Mouse (Mus musculus): ENCODE data around the gene Errfi1. TPM values are rescaled to one million over a fixed set of nuclear protein-coding genes. Genes with fewer than 3 reads are reported as not detected.

The Errfi1 gene
- polyA plus RNA-seq, 1 experiment from 2014 or later = 12.8 TPM

DNA sequence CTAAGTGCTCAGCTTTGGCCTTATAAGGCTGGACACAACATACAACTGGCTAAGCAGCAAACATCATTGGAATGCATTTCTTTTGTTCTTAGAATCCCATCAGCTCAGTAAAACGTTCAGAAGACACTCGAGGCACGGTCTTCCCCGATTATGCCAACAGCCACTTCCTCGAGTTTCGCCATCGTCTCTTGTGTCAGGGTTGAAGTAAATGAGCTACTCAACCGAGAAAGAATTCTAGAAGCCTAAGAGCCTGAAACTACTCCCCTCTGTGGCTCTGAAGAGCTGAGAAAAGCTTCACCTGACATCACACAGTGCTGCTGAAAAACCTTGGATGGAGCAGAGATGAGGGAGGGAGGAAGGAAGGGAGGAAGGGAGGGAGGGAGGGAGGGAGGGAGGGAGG is 32.3 kb upstream of the Errfi1 start:
- Histone ChIP-seq H3K9me3 (replicated peaks; ENCODE audit: control insufficient read depth, low read length) (no peaks in the 10 kb centered on the region), H3K27ac (ENCODE audit: low read length) (no peak overlapping the region), H3K27me3 (ENCODE audit: control insufficient read depth, insufficient read depth, low read length) (no peaks in the 10 kb centered on the region), H3K36me3 (ENCODE audit: control insufficient read depth, insufficient read depth) (no peaks in the 10 kb centered on the region), H3K9ac (ENCODE audit: low read length) (no peak overlapping the region), H3K4me1 (ENCODE audit: control insufficient read depth, insufficient read depth, low read length) (0 out of 2 replicates have a peak, but pooled peaks cover 3% of the 10 kb centered on the region), H3K4me3 (ENCODE audit: low read length) (no peak overlapping the region), H3K4me2 (ENCODE audit: low read depth, low read length) (no peak overlapping the region)
- 69% methylated on average over 8 of the region's 8 CpGs for WGBS
- ATAC-seq (replicated peaks; ENCODE audit: extremely low read depth, insufficient read depth, low FRiP score) = no peak

DNA sequence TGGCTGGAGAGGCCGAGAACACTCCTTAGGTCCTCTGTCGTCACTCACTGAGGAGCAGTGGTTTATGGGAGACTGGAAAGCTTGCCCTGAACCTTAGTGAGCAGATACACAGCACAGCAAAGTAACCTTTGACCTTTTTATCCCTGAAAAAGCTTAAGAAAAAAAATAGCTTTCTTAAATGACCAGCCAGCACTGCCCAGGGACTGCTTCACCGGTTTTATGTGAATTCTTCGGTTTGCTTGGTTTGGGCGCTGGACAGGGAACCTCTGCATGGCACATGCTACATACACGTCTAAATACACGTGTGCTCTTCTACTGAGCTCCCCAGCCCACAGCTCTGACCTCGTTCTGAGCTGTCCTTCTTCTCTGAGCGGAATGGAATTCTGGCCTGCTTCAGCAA is 31.1 kb upstream of the Errfi1 start:
- H3K4me2 ChIP-seq (ENCODE audit: low read depth, low read length) = no peak overlapping the region
- H3K27me3 ChIP-seq (ENCODE audit: control insufficient read depth, insufficient read depth, low read length) = no peaks in the 10 kb centered on the region
- WGBS = 76% methylated on average over 9 of the region's 9 CpGs
- no peaks in the 10 kb centered on the region for H3K9me3 ChIP-seq (replicated peaks; ENCODE audit: control insufficient read depth, low read length)
- ATAC-seq (replicated peaks; ENCODE audit: extremely low read depth, insufficient read depth, low FRiP score) = no peak
- H3K4me3 ChIP-seq (ENCODE audit: low read length) = no peak overlapping the region
- 0 out of 2 replicates have a peak, but pooled peaks cover 3% of the 10 kb centered on the region for H3K4me1 ChIP-seq (ENCODE audit: control insufficient read depth, insufficient read depth, low read length)
- H3K9ac ChIP-seq (ENCODE audit: low read length) = no peak overlapping the region
- H3K36me3 ChIP-seq (ENCODE audit: control insufficient read depth, insufficient read depth) = no peaks in the 10 kb centered on the region
- no peak overlapping the region for H3K27ac ChIP-seq (ENCODE audit: low read length)

DNA sequence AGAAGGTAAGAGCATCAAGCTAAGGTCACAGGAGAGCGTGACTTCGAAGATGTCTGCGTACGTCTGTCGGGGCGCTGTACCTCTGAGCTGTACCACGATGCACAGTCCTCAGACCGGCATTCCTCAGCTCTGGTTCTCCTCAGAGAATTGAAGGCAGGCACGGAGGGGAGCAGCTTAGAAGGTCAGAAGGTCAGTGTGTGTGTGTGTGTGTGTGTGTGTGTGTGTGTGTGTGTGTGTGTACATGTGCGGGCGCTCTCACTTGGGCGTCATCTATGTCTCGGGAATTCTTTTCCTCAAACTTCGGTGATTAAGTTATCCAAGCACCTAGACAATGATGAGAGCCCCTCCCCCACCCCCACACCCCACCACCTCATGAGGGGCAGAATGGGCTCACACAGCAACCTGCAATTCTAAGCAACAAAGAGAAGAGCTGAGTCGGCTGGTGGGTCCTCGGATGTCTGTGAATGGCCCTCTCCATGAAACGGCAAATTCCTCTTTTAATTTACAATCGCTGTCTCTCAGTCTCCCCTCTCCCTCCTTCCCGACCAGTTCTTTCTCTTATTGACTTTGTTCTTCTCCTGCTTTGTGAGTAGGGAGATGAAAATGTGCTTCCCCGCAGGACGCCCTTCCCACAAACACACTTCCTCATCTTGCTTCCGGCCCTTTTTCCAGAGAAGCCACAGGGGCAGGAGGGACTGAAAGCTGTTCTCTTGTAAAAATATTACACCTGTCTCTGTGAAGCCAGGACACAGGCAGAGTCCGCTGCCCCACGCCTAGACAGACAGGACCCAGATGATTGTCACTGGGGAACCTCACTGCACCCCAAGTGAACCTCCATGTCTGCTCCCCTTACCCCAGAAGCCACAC is 29.9 kb upstream of the Errfi1 start:
- Histone ChIP-seq H3K4me3 (ENCODE audit: low read length) (no peak overlapping the region), H3K36me3 (ENCODE audit: control insufficient read depth, insufficient read depth) (no peaks in the 10 kb centered on the region), H3K4me2 (ENCODE audit: low read depth, low read length) (no peak overlapping the region), H3K9me3 (replicated peaks; ENCODE audit: control insufficient read depth, low read length) (no peaks in the 10 kb centered on the region), H3K4me1 (ENCODE audit: control insufficient read depth, insufficient read depth, low read length) (0 out of 2 replicates have a peak, but pooled peaks cover 3% of the 10 kb centered on the region), H3K9ac (ENCODE audit: low read length) (no peak overlapping the region), H3K27me3 (ENCODE audit: control insufficient read depth, insufficient read depth, low read length) (no peaks in the 10 kb centered on the region), H3K27ac (ENCODE audit: low read length) (no peak overlapping the region)
- 64% methylated on average over 24 of the region's 24 CpGs for WGBS
- no peak for ATAC-seq (replicated peaks; ENCODE audit: extremely low read depth, insufficient read depth, low FRiP score)

GRCm38 (mm10) chr4:150824877-150825276 is 28.8 kb upstream of the Errfi1 start:
- no peak overlapping the region for H3K4me2 ChIP-seq (ENCODE audit: low read depth, low read length)
- no peak for ATAC-seq (replicated peaks; ENCODE audit: extremely low read depth, insufficient read depth, low FRiP score)
- H3K27me3 ChIP-seq (ENCODE audit: control insufficient read depth, insufficient read depth, low read length) = no peaks in the 10 kb centered on the region
- no peak overlapping the region for H3K9ac ChIP-seq (ENCODE audit: low read length)
- no peak overlapping the region for H3K27ac ChIP-seq (ENCODE audit: low read length)
- 49% methylated on average over 6 of the region's 6 CpGs for WGBS
- H3K9me3 ChIP-seq (replicated peaks; ENCODE audit: control insufficient read depth, low read length) = no peaks in the 10 kb centered on the region
- H3K36me3 ChIP-seq (ENCODE audit: control insufficient read depth, insufficient read depth) = no peaks in the 10 kb centered on the region
- 0 out of 2 replicates have a peak, but pooled peaks cover 3% of the 10 kb centered on the region for H3K4me1 ChIP-seq (ENCODE audit: control insufficient read depth, insufficient read depth, low read length)
- H3K4me3 ChIP-seq (ENCODE audit: low read length) = no peak overlapping the region

- Histone ChIP-seq H3K36me3 (ENCODE audit: control insufficient read depth, insufficient read depth) (no peaks in the 10 kb centered on the region), H3K4me2 (ENCODE audit: low read depth, low read length) (no peak overlapping the region), H3K9me3 (replicated peaks; ENCODE audit: control insufficient read depth, low read length) (no peaks in the 10 kb centered on the region), H3K27me3 (ENCODE audit: control insufficient read depth, insufficient read depth, low read length) (no peaks in the 10 kb centered on the region), H3K9ac (ENCODE audit: low read length) (no peak overlapping the region), H3K27ac (ENCODE audit: low read length) (no peak overlapping the region), H3K4me3 (ENCODE audit: low read length) (no peak overlapping the region), H3K4me1 (ENCODE audit: control insufficient read depth, insufficient read depth, low read length) (0 out of 2 replicates have a peak, but pooled peaks cover 3% of the 10 kb centered on the region)
- WGBS = 49% methylated on average over 7 of the region's 7 CpGs
- ATAC-seq (replicated peaks; ENCODE audit: extremely low read depth, insufficient read depth, low FRiP score) = no peak
These were observed 28.2 kb upstream of the Errfi1 start for GRCm38 (mm10) chr4:150825531-150825930.

- no peak overlapping the region for H3K4me2 ChIP-seq (ENCODE audit: low read depth, low read length)
- peaks cover 2% of the 10 kb centered on the region; the same call in 1 of the 2 replicates for H3K4me1 ChIP-seq (ENCODE audit: control insufficient read depth, insufficient read depth, low read length)
- H3K4me3 ChIP-seq (ENCODE audit: low read length) = no peak overlapping the region
- ATAC-seq (replicated peaks; ENCODE audit: extremely low read depth, insufficient read depth, low FRiP score) = no peak
- H3K27me3 ChIP-seq (ENCODE audit: control insufficient read depth, insufficient read depth, low read length) = no peaks in the 10 kb centered on the region
- no peak overlapping the region for H3K27ac ChIP-seq (ENCODE audit: low read length)
- 43% methylated on average over 3 of the region's 3 CpGs for WGBS
- H3K9ac ChIP-seq (ENCODE audit: low read length) = no peak overlapping the region
- no peaks in the 10 kb centered on the region for H3K9me3 ChIP-seq (replicated peaks; ENCODE audit: control insufficient read depth, low read length)
- H3K36me3 ChIP-seq (ENCODE audit: control insufficient read depth, insufficient read depth) = no peaks in the 10 kb centered on the region
These were observed 22.4 kb upstream of the Errfi1 start for GRCm38 (mm10) chr4:150831321-150831720.

- Histone ChIP-seq H3K9ac (ENCODE audit: low read length) (no peak overlapping the region), H3K4me1 (ENCODE audit: control insufficient read depth, insufficient read depth, low read length) (peaks cover 2% of the 10 kb centered on the region; the same call in 1 of the 2 replicates), H3K27me3 (ENCODE audit: control insufficient read depth, insufficient read depth, low read length) (no peaks in the 10 kb centered on the region), H3K4me3 (ENCODE audit: low read length) (no peak overlapping the region), H3K9me3 (replicated peaks; ENCODE audit: control insufficient read depth, low read length) (no peaks in the 10 kb centered on the region), H3K4me2 (ENCODE audit: low read depth, low read length) (no peak overlapping the region), H3K36me3 (ENCODE audit: control insufficient read depth, insufficient read depth) (no peaks in the 10 kb centered on the region), H3K27ac (ENCODE audit: low read length) (no peak overlapping the region)
- WGBS = 53% methylated on average over 6 of the region's 6 CpGs
- ATAC-seq (replicated peaks; ENCODE audit: extremely low read depth, insufficient read depth, low FRiP score) = no peak
These were observed 21.8 kb upstream of the Errfi1 start for GRCm38 (mm10) chr4:150831941-150832340.

DNA sequence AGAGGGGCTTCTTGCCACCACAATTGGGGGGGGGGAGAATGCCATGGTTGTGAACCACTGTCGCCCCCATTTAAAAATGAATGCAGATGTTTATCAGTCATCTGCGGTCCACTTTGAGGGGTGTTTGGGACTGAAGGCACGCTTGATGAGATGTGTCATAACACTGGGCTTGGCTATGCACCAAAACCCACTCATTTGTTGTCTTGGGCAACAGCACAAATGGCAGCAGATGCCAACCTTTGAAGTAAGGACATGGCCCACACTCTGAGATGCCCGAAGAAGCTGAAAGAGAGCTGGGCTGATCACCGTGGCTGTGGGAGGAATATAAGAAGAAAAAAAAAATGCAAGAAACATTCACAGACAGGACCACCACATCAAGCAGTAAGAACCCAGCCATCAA is 18.6 kb upstream of the Errfi1 start:
- WGBS = 83% methylated on average over 5 of the region's 5 CpGs
- no peak overlapping the region for H3K4me3 ChIP-seq (ENCODE audit: low read length)
- H3K9me3 ChIP-seq (replicated peaks; ENCODE audit: control insufficient read depth, low read length) = no peaks in the 10 kb centered on the region
- H3K36me3 ChIP-seq (ENCODE audit: control insufficient read depth, insufficient read depth) = no peaks in the 10 kb centered on the region
- no peak for ATAC-seq (replicated peaks; ENCODE audit: extremely low read depth, insufficient read depth, low FRiP score)
- peaks cover 2% of the 10 kb centered on the region; the same call in 1 of the 2 replicates for H3K4me1 ChIP-seq (ENCODE audit: control insufficient read depth, insufficient read depth, low read length)
- H3K27me3 ChIP-seq (ENCODE audit: control insufficient read depth, insufficient read depth, low read length) = no peaks in the 10 kb centered on the region
- H3K4me2 ChIP-seq (ENCODE audit: low read depth, low read length) = no peak overlapping the region
- no peak overlapping the region for H3K9ac ChIP-seq (ENCODE audit: low read length)
- no peak overlapping the region for H3K27ac ChIP-seq (ENCODE audit: low read length)

GRCm38 (mm10) chr4:150836258-150836657 is 17.5 kb upstream of the Errfi1 start:
- no peak overlapping the region for H3K4me3 ChIP-seq (ENCODE audit: low read length)
- no peaks in the 10 kb centered on the region for H3K36me3 ChIP-seq (ENCODE audit: control insufficient read depth, insufficient read depth)
- H3K9me3 ChIP-seq (replicated peaks; ENCODE audit: control insufficient read depth, low read length) = no peaks in the 10 kb centered on the region
- no peak overlapping the region for H3K4me2 ChIP-seq (ENCODE audit: low read depth, low read length)
- no peak for ATAC-seq (replicated peaks; ENCODE audit: extremely low read depth, insufficient read depth, low FRiP score)
- peaks cover under 1% of the 10 kb centered on the region; the same call in 1 of the 2 replicates for H3K4me1 ChIP-seq (ENCODE audit: control insufficient read depth, insufficient read depth, low read length)
- H3K9ac ChIP-seq (ENCODE audit: low read length) = no peak overlapping the region
- WGBS = 83% methylated on average over 13 of the region's 13 CpGs
- no peak overlapping the region for H3K27ac ChIP-seq (ENCODE audit: low read length)
- H3K27me3 ChIP-seq (ENCODE audit: control insufficient read depth, insufficient read depth, low read length) = no peaks in the 10 kb centered on the region
